Mouse (Mus musculus) forebrain, embryonic 13.5 days (tissue): ENCODE results near the gene Ripk1. TPM values are rescaled to one million over a fixed set of nuclear protein-coding genes. Genes with fewer than 3 reads are reported as not detected.

Experiments
- ATAC-seq: fragments of 200-750 bp; cut with Nextera tagmentation; 2 replicates; pipeline ENCODE4 v1.8.0; 2017
- H3K27ac ChIP-seq: fragments of 300-500 bp; sonication (generic); 2 replicates; pipeline ENCODE4 v1.5.1; 2015; ENCODE audit warnings: inconsistent platforms, mild to moderate bottlenecking, moderate library complexity
- H3K27me3 ChIP-seq: fragments of 300-500 bp; sonication (generic); 2 replicates; pipeline ENCODE4 v1.6.1; 2015; ENCODE audit warnings: mild to moderate bottlenecking, inconsistent platforms
- H3K36me3 ChIP-seq: fragments of 300-500 bp; sonication (generic); 2 replicates; pipeline ENCODE4 v1.6.1; 2015; ENCODE audit warnings: mild to moderate bottlenecking, inconsistent platforms; ENCODE audit not compliant: poor library complexity, severe bottlenecking
- H3K4me1 ChIP-seq: fragments of 300-500 bp; sonication (generic); 2 replicates; pipeline ENCODE4 v1.6.1; 2015; ENCODE audit warnings: inconsistent platforms
- H3K4me2 ChIP-seq: fragments of 300-500 bp; sonication (generic); 2 replicates; pipeline ENCODE4 v1.6.1; 2015; ENCODE audit warnings: inconsistent platforms, mild to moderate bottlenecking, moderate library complexity
- H3K4me3 ChIP-seq: fragments of 300-500 bp; sonication (generic); 2 replicates; pipeline ENCODE4 v1.5.1; 2015; ENCODE audit warnings: mild to moderate bottlenecking, inconsistent platforms
- H3K9ac ChIP-seq: fragments of 300-500 bp; sonication (generic); 2 replicates; pipeline ENCODE4 v1.6.1; 2015; ENCODE audit warnings: mild to moderate bottlenecking, inconsistent platforms
- H3K9me3 ChIP-seq: fragments of 300-500 bp; sonication (generic); replicated peaks from 2 replicates; pipeline ENCODE4 v1.6.1; 2016; ENCODE audit warnings: inconsistent platforms
- WGBS: fragments of 180-500 bp; shearing (Covaris S2); methylation state at CpG from one replicate; pipeline ENCODE4 v1.1.7; 2015; 5-methylcytosine and 5-hydroxymethylcytosine counted together
- polyA plus RNA-seq: library from polyadenylated mRNA; unstranded; fragments of >200 nt; fragmentation: Nextera tagmentation; extraction: Ambion mirVana; gene quantifications from 2 replicates; pipeline ENCODE4 v1.2.1, GENCODE M21; 2015

Ripk1 gene
- polyA plus RNA-seq = 5.8 and 6.7 TPM in 2 replicates

- under 1% methylated on average over 92 of the region's 92 CpGs for WGBS
Measured at GRCm38 (mm10) chr13:34002058-34003006, at the start of gene Ripk1, which contains the start of gene Serpinb6a. Gene Ripk1 (plus strand): TSS chr13:34002363. Gene Serpinb6a (minus strand): TSS chr13:34002794.

GRCm38 (mm10) chr13:33952947-33953346 lies 49.2 kb upstream of the Ripk1 start:
- H3K4me3 ChIP-seq = no peak overlapping the region
- 89% methylated on average over 2 of the region's 2 CpGs for WGBS
- ATAC-seq = no peak
- no peaks in the 10 kb centered on the region for H3K9me3 ChIP-seq
- H3K4me2 ChIP-seq = no peak overlapping the region
- H3K9ac ChIP-seq = no peak overlapping the region
- no peaks in the 10 kb centered on the region for H3K27me3 ChIP-seq
- no peaks in the 10 kb centered on the region for H3K4me1 ChIP-seq
- no peak overlapping the region for H3K27ac ChIP-seq
- no peaks in the 10 kb centered on the region for H3K36me3 ChIP-seq

More at GRCm38 (mm10) chr13:34002058-34003006, at the start of gene Ripk1, which contains the start of gene Serpinb6a:
- H3K9me3 ChIP-seq = no peaks in the 10 kb centered on the region
- H3K9ac ChIP-seq = peak within 1 kb of the TSS; percentile 88
- no peaks in the 10 kb centered on the region for H3K36me3 ChIP-seq
- peak within 1 kb of the TSS; percentile 96 for H3K4me3 ChIP-seq
- peak within 1 kb of the TSS; percentile 81 for H3K4me2 ChIP-seq
- peaks cover 16% of the 10 kb centered on the region for H3K4me1 ChIP-seq
- peak within 1 kb of the TSS; percentile 85 for H3K27ac ChIP-seq
- peak; percentile 97 for ATAC-seq
- H3K27me3 ChIP-seq = no peaks in the 10 kb centered on the region

DNA sequence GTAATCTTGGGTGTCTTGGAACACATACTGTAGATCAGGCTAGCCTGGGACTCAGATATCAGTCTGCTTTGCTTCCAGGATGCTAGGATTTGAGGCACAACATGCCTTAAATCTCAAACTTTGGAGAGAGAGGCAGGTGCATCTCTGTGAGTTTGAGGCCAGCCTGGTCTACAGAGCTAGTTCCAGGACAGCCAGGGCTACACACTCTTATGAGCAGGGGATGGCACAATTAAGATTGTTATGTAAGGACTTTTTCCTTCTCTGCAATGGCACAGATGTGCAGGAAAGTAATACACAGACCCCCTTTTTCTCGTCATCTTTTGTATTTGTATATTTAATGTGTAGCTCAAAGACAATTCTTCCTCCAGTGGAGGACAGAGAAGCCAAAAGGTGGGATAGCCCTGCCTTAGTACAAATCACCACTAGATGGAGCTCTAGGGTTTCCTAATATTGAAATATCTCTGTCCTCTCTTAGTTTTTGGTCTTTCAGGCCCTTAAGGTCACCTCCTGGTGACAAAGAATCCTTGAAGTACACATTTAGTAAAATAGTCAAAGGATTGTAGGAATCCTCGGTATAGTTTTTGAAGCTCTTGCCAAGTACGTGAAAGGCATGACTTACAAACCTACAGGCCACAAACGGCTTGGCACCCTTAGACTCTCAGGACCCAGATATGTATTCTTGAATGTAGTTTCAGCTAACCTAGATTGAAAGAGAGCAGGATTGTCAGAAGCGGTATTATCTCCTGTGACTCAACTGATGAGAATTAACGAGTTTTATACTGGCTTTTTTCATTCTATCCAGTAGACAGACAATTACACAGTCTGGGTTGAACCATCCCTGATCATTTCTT lies 45.4 kb upstream of the Ripk1 start:
- no peaks in the 10 kb centered on the region for H3K9me3 ChIP-seq
- no peak overlapping the region for H3K4me2 ChIP-seq
- no peaks in the 10 kb centered on the region for H3K4me1 ChIP-seq
- no peaks in the 10 kb centered on the region for H3K36me3 ChIP-seq
- 39% methylated on average over 6 of the region's 6 CpGs for WGBS
- no peaks in the 10 kb centered on the region for H3K27me3 ChIP-seq
- no peak overlapping the region for H3K4me3 ChIP-seq
- H3K27ac ChIP-seq = no peak overlapping the region
- H3K9ac ChIP-seq = no peak overlapping the region
- peak; percentile 57; the same call in 1 of the 2 replicates for ATAC-seq

- no peaks in the 10 kb centered on the region for H3K9me3 ChIP-seq
- H3K27ac ChIP-seq = no peak overlapping the region
- 94% methylated on average over 2 of the region's 2 CpGs for WGBS
- no peak overlapping the region for H3K4me3 ChIP-seq
- ATAC-seq = no peak
- no peak overlapping the region for H3K4me2 ChIP-seq
- no peaks in the 10 kb centered on the region for H3K36me3 ChIP-seq
- H3K9ac ChIP-seq = no peak overlapping the region
- no peaks in the 10 kb centered on the region for H3K4me1 ChIP-seq
- no peaks in the 10 kb centered on the region for H3K27me3 ChIP-seq
Measured at GRCm38 (mm10) chr13:33959771-33960170, 42.4 kb upstream of the Ripk1 start.

DNA sequence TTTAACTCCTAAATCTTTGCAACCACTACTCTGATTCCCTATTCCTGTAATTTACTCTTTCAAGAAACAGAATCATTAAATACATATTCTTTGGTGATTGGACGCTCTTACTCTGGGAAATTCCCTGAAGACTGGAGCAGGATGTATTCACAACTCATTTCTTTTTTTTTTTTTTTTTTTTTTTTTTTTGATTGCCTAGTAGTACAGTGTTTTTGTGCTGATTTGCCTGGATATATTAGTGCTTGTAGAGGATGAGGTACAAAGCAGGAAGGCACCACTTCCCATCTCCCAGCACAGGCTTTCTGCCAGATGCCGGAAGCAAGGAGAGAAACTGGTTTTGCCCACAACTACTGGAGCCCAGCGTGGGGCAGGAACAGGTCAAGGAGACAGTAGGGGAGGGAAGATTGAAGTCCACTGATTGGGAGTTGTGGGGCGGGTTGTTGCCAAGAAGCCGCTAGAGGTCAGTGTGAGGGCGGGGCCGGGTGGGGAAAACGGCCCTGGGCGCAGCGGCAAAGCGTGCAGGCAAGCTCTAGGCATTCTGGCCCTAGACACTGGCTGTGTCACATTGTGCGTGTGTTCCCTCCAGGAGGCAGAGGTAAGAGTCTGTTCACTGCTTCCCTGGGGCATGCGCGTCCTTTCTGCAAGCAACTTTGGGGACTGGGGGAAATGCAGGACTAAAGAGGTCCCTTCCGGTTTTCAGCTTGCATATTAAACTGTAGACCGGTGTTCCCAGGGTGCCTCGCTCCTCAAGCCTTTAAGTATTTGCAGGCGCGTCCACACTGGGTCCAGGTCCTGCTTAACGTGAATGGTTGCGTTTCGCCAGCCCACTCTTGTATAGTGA lies 37.7 kb upstream of the Ripk1 start, which contains the start of gene Nqo2:
Gene Nqo2, plus strand, starts transcription at position 482 of the 841 bp plus-strand sequence.
- ATAC-seq = peak; percentile 90

GRCm38 (mm10) chr13:33965056-33966024 lies 36.8 kb upstream of the Ripk1 start:
- Histone ChIP-seq H3K27ac (0 out of 2 replicates have a peak overlapping the region, but pooled peaks have one; percentile 0), H3K9me3 (no peaks in the 10 kb centered on the region), H3K4me1 (peaks cover 6% of the 10 kb centered on the region), H3K36me3 (no peaks in the 10 kb centered on the region), H3K4me3 (peak overlapping the region; percentile 54), H3K27me3 (no peaks in the 10 kb centered on the region), H3K4me2 (peak overlapping the region; percentile 75), H3K9ac (peak overlapping the region; percentile 66)
- WGBS = 27% methylated on average over 14 of the region's 14 CpGs
- peak; percentile 29; the same call in 1 of the 2 replicates for ATAC-seq

More for the DNA sequence above, 37.7 kb upstream of the Ripk1 start, which contains the start of gene Nqo2:
- no peaks in the 10 kb centered on the region for H3K27me3 ChIP-seq
- peaks cover 6% of the 10 kb centered on the region for H3K4me1 ChIP-seq
- no peaks in the 10 kb centered on the region for H3K9me3 ChIP-seq
- H3K4me3 ChIP-seq = peak within 1 kb of the TSS; percentile 54
- H3K36me3 ChIP-seq = no peaks in the 10 kb centered on the region
- H3K9ac ChIP-seq = peak within 1 kb of the TSS; percentile 66
- peak within 1 kb of the TSS; percentile 75 for H3K4me2 ChIP-seq
- peak within 1 kb of the TSS; percentile 67; the same call in 1 of the 2 replicates for H3K27ac ChIP-seq
- 4% methylated on average over 22 of the region's 22 CpGs for WGBS

DNA sequence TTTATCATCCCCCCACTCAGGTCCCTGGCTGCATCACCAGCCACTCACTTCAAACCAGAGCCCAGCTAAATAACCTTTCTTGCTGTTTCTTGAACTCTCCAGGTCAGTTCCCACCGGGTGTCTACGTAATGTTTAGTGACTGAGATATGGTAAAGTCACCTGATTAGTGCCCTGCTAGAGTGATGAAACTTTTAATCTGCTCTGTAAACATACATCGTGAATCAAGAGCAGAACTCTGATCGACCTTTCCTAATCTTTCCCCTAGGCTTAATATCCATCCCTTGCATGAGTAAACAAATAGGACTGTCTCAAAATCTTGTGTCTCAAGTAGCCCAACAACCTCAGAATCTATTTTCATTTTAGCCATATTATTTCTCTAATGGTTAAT lies 36.1 kb upstream of the Ripk1 start:
- peaks cover 6% of the 10 kb centered on the region for H3K4me1 ChIP-seq
- H3K4me2 ChIP-seq = peak overlapping the region; percentile 75; the same call in 1 of the 2 replicates
- ATAC-seq = no peak
- H3K27ac ChIP-seq = no peak overlapping the region
- H3K4me3 ChIP-seq = no peak overlapping the region
- 76% methylated on average over 4 of the region's 4 CpGs for WGBS
- H3K36me3 ChIP-seq = no peaks in the 10 kb centered on the region
- H3K9ac ChIP-seq = no peak overlapping the region
- H3K9me3 ChIP-seq = no peaks in the 10 kb centered on the region
- H3K27me3 ChIP-seq = no peaks in the 10 kb centered on the region

GRCm38 (mm10) chr13:33966574-33966973 lies 35.6 kb upstream of the Ripk1 start:
- ATAC-seq = no peak
- Histone ChIP-seq H3K4me1 (peaks cover 6% of the 10 kb centered on the region), H3K9me3 (no peaks in the 10 kb centered on the region), H3K4me3 (no peak overlapping the region), H3K36me3 (no peaks in the 10 kb centered on the region), H3K27me3 (no peaks in the 10 kb centered on the region), H3K9ac (no peak overlapping the region), H3K27ac (no peak overlapping the region), H3K4me2 (no peak overlapping the region)

DNA sequence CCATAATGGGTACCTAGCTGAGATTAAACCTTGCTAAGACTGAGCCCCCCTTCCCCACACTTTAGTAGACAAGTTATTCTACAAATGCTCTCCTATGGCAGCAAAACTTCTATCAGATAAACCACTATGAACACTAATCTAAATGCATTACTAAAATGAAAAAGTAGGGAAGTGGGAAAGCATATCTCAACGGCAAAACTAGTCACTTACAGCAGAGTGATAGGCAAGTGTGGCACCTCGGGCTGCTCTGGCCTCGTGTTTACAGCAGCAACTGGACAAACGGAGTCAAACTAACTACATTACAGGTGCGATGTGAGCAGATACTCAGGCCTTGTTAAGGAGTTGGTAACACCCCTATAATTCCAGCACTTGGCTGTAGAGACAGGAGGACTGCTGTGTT lies 12.5 kb upstream of the Ripk1 start:
- no peaks in the 10 kb centered on the region for H3K9me3 ChIP-seq
- no peak overlapping the region for H3K4me3 ChIP-seq
- no peaks in the 10 kb centered on the region for H3K4me1 ChIP-seq
- H3K4me2 ChIP-seq = no peak overlapping the region
- no peak overlapping the region for H3K27ac ChIP-seq
- 0 out of 2 replicates have a peak, but pooled peaks cover 4% of the 10 kb centered on the region for H3K36me3 ChIP-seq
- no peak overlapping the region for H3K9ac ChIP-seq
- no peaks in the 10 kb centered on the region for H3K27me3 ChIP-seq
- ATAC-seq = no peak
- WGBS = 85% methylated on average over 5 of the region's 5 CpGs

GRCm38 (mm10) chr13:33995197-33995596 lies 7.0 kb upstream of the Ripk1 start:
- Histone ChIP-seq H3K27ac (no peak overlapping the region), H3K9me3 (no peaks in the 10 kb centered on the region), H3K36me3 (0 out of 2 replicates have a peak, but pooled peaks cover 4% of the 10 kb centered on the region), H3K4me3 (no peak overlapping the region), H3K9ac (no peak overlapping the region), H3K4me1 (no peaks in the 10 kb centered on the region), H3K4me2 (no peak overlapping the region), H3K27me3 (no peaks in the 10 kb centered on the region)
- 0 out of 2 replicates have a peak, but pooled peaks have one; percentile 53 for ATAC-seq
- 20% methylated on average over 1 of the region's 1 CpGs for WGBS
